Mouse (Mus musculus) C2C12 (cell line): ENCODE data around the gene Eapp.

Experiments used
- CEBPB ChIP-seq: IDR thresholded peaks from one replicate; pipeline ENCODE4 v1.6.1; 2011; ENCODE audit warnings: low read depth, mild to moderate bottlenecking, control low read depth, moderate library complexity
- CTCF ChIP-seq: IDR thresholded peaks from one replicate; pipeline ENCODE4 v1.5.1; 2011; ENCODE audit not compliant: control insufficient read depth, insufficient read depth, insufficient read length
- MAX ChIP-seq: IDR thresholded peaks from one replicate; pipeline ENCODE4 v1.6.1; 2011; ENCODE audit warnings: mild to moderate bottlenecking, control low read depth
- MYOD1 ChIP-seq: IDR thresholded peaks from one replicate; pipeline ENCODE4 v1.6.1; 2011; ENCODE audit warnings: low read depth; ENCODE audit not compliant: control insufficient read depth, insufficient read length
- USF1 ChIP-seq: IDR thresholded peaks from one replicate; pipeline ENCODE4 v1.6.1; 2011; ENCODE audit warnings: low read depth, mild to moderate bottlenecking, control low read depth, moderate library complexity

DNA sequence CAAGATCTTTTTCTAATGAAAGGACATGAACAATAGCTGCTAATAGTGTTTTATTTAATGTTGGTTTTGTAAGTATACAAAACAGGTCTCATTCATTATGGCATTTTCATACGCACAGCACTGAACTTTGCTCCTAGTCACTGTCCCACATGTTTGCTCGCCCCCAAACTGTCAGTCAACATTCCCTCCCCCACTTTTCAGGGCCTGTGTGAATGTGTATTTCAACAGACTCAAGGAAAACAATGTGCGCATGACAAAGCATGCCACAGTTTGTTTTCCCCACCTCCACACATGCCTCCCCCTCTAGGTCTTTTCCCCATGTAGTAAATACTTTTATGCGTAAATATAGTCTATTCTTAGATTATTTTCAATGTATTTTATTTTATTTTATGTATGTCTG, 24.4 kb downstream of the Eapp start:
- no peak for TF ChIP-seq CTCF
- TF ChIP-seq MYOD1: no peak
- TF ChIP-seq MAX: no peak
- no peak for TF ChIP-seq USF1
- TF ChIP-seq CEBPB: no peak
